Mouse (Mus musculus): ENCODE measurements around the gene Tbcel.

DNA sequence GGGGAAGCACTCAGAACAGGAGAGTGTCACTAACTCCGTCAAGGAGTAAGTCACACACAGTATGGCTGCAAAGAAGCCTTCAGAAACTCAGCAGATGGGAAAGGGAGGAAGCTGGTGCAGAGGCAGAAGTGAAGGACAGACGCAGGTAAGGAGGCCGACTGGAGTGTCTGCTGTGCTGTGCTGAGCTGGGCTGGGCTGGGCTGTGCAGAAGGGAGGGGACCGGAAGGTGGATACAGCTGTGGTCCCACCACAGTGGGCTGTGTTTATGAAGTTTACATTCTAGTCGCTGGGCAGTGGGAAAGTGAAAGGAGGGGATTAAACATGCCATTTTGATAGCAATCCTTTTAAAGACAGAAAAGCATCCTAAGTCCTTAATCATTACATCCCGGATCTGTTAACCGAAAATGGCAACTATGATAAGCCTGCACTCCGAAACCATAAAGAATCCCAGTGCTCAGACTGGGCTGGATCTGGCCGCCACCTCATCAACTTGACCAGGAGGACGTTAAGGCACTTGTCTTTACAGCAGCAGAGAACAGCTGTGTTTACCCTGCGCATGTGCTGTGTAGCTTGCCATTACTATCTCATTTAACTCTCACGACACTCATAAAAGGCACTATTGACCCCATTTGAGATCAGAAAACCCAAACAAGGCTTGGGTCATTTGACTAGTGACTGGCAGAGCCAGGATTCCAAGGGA is 40.3 kb downstream of the Tbcel start:
- TF ChIP-seq GATA1 (IDR thresholded peaks at IDR 0.05; ENCODE audit: borderline replicate concordance, low read length) (no peak), FLI1 (IDR thresholded peaks at IDR 0.05; ENCODE audit: low read length) (no peak)

Data from megakaryocyte, embryonic 14.5 days (primary cell).